Mouse (Mus musculus): ENCODE results near the gene Cyp4f18. TPM values are rescaled to one million over a fixed set of nuclear protein-coding genes. Genes with fewer than 3 reads are reported as not detected.
"Not testable (repeated sequence)": the region's sequence is repeated elsewhere in the genome, so short reads cannot be mapped to it uniquely, and the experiment has no call there.

Gene Cyp4f18
- polyA plus RNA-seq, 1 experiment from 2014 or later, result 0.36 TPM

GRCm38 (mm10) chr8:71960483-71960882 is 48.9 kb downstream of the Cyp4f18 start:
- Histone ChIP-seq H3K27ac (replicated peaks; ENCODE audit: low read depth, low read length) (no peak overlapping the region), H3K36me3 (replicated peaks; ENCODE audit: control insufficient read depth, insufficient read depth, low read depth, low read length) (no peaks in the 10 kb centered on the region), H3K4me2 (ENCODE audit: low read depth, low read length) (no peak overlapping the region), H3K9me3 (replicated peaks; ENCODE audit: control insufficient read depth, low read length) (no peaks in the 10 kb centered on the region), H3K9ac (replicated peaks; ENCODE audit: low read length) (no peak overlapping the region), H3K27me3 (ENCODE audit: control insufficient read depth, insufficient read depth, low read length) (no peaks in the 10 kb centered on the region), H3K4me3 (ENCODE audit: low read depth, low read length) (no peak overlapping the region), H3K4me1 (ENCODE audit: control insufficient read depth, insufficient read depth, low read length) (no peaks in the 10 kb centered on the region)
- ATAC-seq (replicated peaks; ENCODE audit: insufficient number of reproducible peaks, low FRiP score, low TSS enrichment, low read depth), result no peak
- no peak for DNase-seq (ENCODE audit: low spot score)

GRCm38 (mm10) chr8:71954666-71955065 is 54.8 kb downstream of the Cyp4f18 start:
- no peak overlapping the region for H3K27ac ChIP-seq (replicated peaks; ENCODE audit: low read depth, low read length)
- no peak for ATAC-seq (replicated peaks; ENCODE audit: insufficient number of reproducible peaks, low FRiP score, low TSS enrichment, low read depth)
- no peaks in the 10 kb centered on the region for H3K9me3 ChIP-seq (replicated peaks; ENCODE audit: control insufficient read depth, low read length)
- H3K4me2 ChIP-seq (ENCODE audit: low read depth, low read length), result no peak overlapping the region
- no peaks in the 10 kb centered on the region for H3K27me3 ChIP-seq (ENCODE audit: control insufficient read depth, insufficient read depth, low read length)
- peaks cover 3% of the 10 kb centered on the region for H3K36me3 ChIP-seq (replicated peaks; ENCODE audit: control insufficient read depth, insufficient read depth, low read depth, low read length)
- H3K9ac ChIP-seq (replicated peaks; ENCODE audit: low read length), result no peak overlapping the region
- H3K4me3 ChIP-seq (ENCODE audit: low read depth, low read length), result no peak overlapping the region
- no peaks in the 10 kb centered on the region for H3K4me1 ChIP-seq (ENCODE audit: control insufficient read depth, insufficient read depth, low read length)
- WGBS, result 97% methylated on average over 9 of the region's 9 CpGs
- DNase-seq (ENCODE audit: low spot score), result no peak

GRCm38 (mm10) chr8:71952961-71953700 is 56.3 kb downstream of the Cyp4f18 start:
- H3K4me2 ChIP-seq (ENCODE audit: low read depth, low read length); DNase-seq (ENCODE audit: low spot score): not testable (repeated sequence)
- WGBS, result 96% methylated on average over 16 of the region's 16 CpGs

GRCm38 (mm10) chr8:71952489-71952888 is 56.9 kb downstream of the Cyp4f18 start:
- 85% methylated on average over 1 of the region's 1 CpGs for WGBS
- Histone ChIP-seq H3K27ac (replicated peaks; ENCODE audit: low read depth, low read length) (no peak overlapping the region), H3K36me3 (replicated peaks; ENCODE audit: control insufficient read depth, insufficient read depth, low read depth, low read length) (peaks cover 3% of the 10 kb centered on the region), H3K4me1 (ENCODE audit: control insufficient read depth, insufficient read depth, low read length) (no peaks in the 10 kb centered on the region), H3K4me3 (ENCODE audit: low read depth, low read length) (no peak overlapping the region), H3K9me3 (replicated peaks; ENCODE audit: control insufficient read depth, low read length) (no peaks in the 10 kb centered on the region), H3K27me3 (ENCODE audit: control insufficient read depth, insufficient read depth, low read length) (no peaks in the 10 kb centered on the region), H3K4me2 (ENCODE audit: low read depth, low read length) (no peak overlapping the region), H3K9ac (replicated peaks; ENCODE audit: low read length) (no peak overlapping the region)
- no peak for DNase-seq (ENCODE audit: low spot score)
- no peak for ATAC-seq (replicated peaks; ENCODE audit: insufficient number of reproducible peaks, low FRiP score, low TSS enrichment, low read depth)

More at GRCm38 (mm10) chr8:71952961-71953700, 56.3 kb downstream of the Cyp4f18 start:
- not testable (repeated sequence) for H3K27me3 ChIP-seq (ENCODE audit: control insufficient read depth, insufficient read depth, low read length); H3K36me3 ChIP-seq (replicated peaks; ENCODE audit: control insufficient read depth, insufficient read depth, low read depth, low read length); H3K27ac ChIP-seq (replicated peaks; ENCODE audit: low read depth, low read length); H3K4me3 ChIP-seq (ENCODE audit: low read depth, low read length); H3K4me1 ChIP-seq (ENCODE audit: control insufficient read depth, insufficient read depth, low read length); ATAC-seq (replicated peaks; ENCODE audit: insufficient number of reproducible peaks, low FRiP score, low TSS enrichment, low read depth); H3K9me3 ChIP-seq (replicated peaks; ENCODE audit: control insufficient read depth, low read length); H3K9ac ChIP-seq (replicated peaks; ENCODE audit: low read length)

GRCm38 (mm10) chr8:71951436-71952161 is 57.8 kb downstream of the Cyp4f18 start:
- H3K27ac ChIP-seq (replicated peaks; ENCODE audit: low read depth, low read length), result no peak overlapping the region
- H3K36me3 ChIP-seq (replicated peaks; ENCODE audit: control insufficient read depth, insufficient read depth, low read depth, low read length), result peaks cover 3% of the 10 kb centered on the region
- H3K4me3 ChIP-seq (ENCODE audit: low read depth, low read length), result peak overlapping the region; percentile 68
- no peaks in the 10 kb centered on the region for H3K9me3 ChIP-seq (replicated peaks; ENCODE audit: control insufficient read depth, low read length)
- ATAC-seq (replicated peaks; ENCODE audit: insufficient number of reproducible peaks, low FRiP score, low TSS enrichment, low read depth) (no peak), DNase-seq (ENCODE audit: low spot score) (peak; percentile 44)
- peak overlapping the region; percentile 70 for H3K9ac ChIP-seq (replicated peaks; ENCODE audit: low read length)
- peak overlapping the region; percentile 40 for H3K4me2 ChIP-seq (ENCODE audit: low read depth, low read length)
- WGBS, result 40% methylated on average over 13 of the region's 14 CpGs
- no peaks in the 10 kb centered on the region for H3K27me3 ChIP-seq (ENCODE audit: control insufficient read depth, insufficient read depth, low read length)
- H3K4me1 ChIP-seq (ENCODE audit: control insufficient read depth, insufficient read depth, low read length), result no peaks in the 10 kb centered on the region

- Histone ChIP-seq H3K36me3 (replicated peaks; ENCODE audit: control insufficient read depth, insufficient read depth, low read depth, low read length) (peaks cover 3% of the 10 kb centered on the region), H3K4me3 (ENCODE audit: low read depth, low read length) (peak within 1 kb of the TSS; percentile 68), H3K9ac (replicated peaks; ENCODE audit: low read length) (peak within 1 kb of the TSS; percentile 70), H3K9me3 (replicated peaks; ENCODE audit: control insufficient read depth, low read length) (no peaks in the 10 kb centered on the region), H3K27ac (replicated peaks; ENCODE audit: low read depth, low read length) (0 out of 2 replicates have a peak within 1 kb of the TSS, but pooled peaks have one; percentile 48), H3K27me3 (ENCODE audit: control insufficient read depth, insufficient read depth, low read length) (no peaks in the 10 kb centered on the region), H3K4me2 (ENCODE audit: low read depth, low read length) (peak within 1 kb of the TSS; percentile 55), H3K4me1 (ENCODE audit: control insufficient read depth, insufficient read depth, low read length) (no peaks in the 10 kb centered on the region)
- ATAC-seq (replicated peaks; ENCODE audit: insufficient number of reproducible peaks, low FRiP score, low TSS enrichment, low read depth), result peak; percentile 100
- 4% methylated on average over 34 of the region's 34 CpGs for WGBS
- peak; percentile 99 for DNase-seq (ENCODE audit: low spot score)
Measured at GRCm38 (mm10) chr8:71950482-71951221, 58.8 kb downstream of the Cyp4f18 start, which contains the start of gene Zfp961. Gene Zfp961, plus strand, starts transcription at chr8:71951038.

- WGBS, result 91% methylated on average over 5 of the region's 5 CpGs
- H3K27me3 ChIP-seq (ENCODE audit: control insufficient read depth, insufficient read depth, low read length), result no peaks in the 10 kb centered on the region
- no peak overlapping the region for H3K4me2 ChIP-seq (ENCODE audit: low read depth, low read length)
- no peak for ATAC-seq (replicated peaks; ENCODE audit: insufficient number of reproducible peaks, low FRiP score, low TSS enrichment, low read depth)
- no peak overlapping the region for H3K9ac ChIP-seq (replicated peaks; ENCODE audit: low read length)
- no peak for DNase-seq (ENCODE audit: low spot score)
- no peak overlapping the region for H3K4me3 ChIP-seq (ENCODE audit: low read depth, low read length)
- H3K9me3 ChIP-seq (replicated peaks; ENCODE audit: control insufficient read depth, low read length), result no peaks in the 10 kb centered on the region
- H3K27ac ChIP-seq (replicated peaks; ENCODE audit: low read depth, low read length), result no peak overlapping the region
- no peaks in the 10 kb centered on the region for H3K36me3 ChIP-seq (replicated peaks; ENCODE audit: control insufficient read depth, insufficient read depth, low read depth, low read length)
- no peaks in the 10 kb centered on the region for H3K4me1 ChIP-seq (ENCODE audit: control insufficient read depth, insufficient read depth, low read length)
Measured at GRCm38 (mm10) chr8:71948624-71949023, 60.8 kb downstream of the Cyp4f18 start.

All from embryonic facial prominence, embryonic 11.5 days (tissue).